Mouse (Mus musculus) adrenal gland, adult 18-20 months (tissue): ENCODE results near the gene Dync1i2. TPM values are rescaled to one million over a fixed set of nuclear protein-coding genes. Genes with fewer than 3 reads are reported as not detected.

Experiments used
- DNase-seq, 2 experiments: peaks; one replicate each; pipeline ENCODE4 v3.0.0; 2021 to 2022; ENCODE audit warnings: low spot score in 2 of 2
- total RNA-seq, 2 experiments: library from RNA; stranded (reverse); gene quantifications; 1 replicate in 1 of 2; 2 replicates in 1 of 2; pipeline ENCODE4 v1.2.3; 2021

The Dync1i2 gene
- total RNA-seq, 2 experiments from 2014 or later = 83.7 to 97.8 TPM

DNA sequence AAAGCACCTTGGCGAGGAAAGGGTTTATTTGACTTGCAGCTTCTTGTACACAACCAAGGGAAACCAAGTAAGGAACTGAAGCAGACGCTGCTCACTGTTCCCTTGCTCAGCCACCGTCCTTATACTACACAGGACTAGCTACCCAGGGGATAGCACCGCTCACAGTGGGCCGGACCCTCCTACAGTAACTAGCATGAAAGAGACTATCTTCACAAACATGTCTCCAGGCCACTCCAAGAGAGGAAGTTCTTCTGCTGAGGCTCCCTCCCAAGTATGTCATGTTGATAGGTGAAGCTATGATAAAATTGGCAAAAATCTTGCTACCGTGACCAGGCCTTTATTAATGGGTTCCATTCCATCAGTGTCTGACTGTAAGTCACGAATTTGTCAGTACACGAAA, 57.2 kb downstream of the Dync1i2 start:
- DNase-seq = no peak

- DNase-seq = no peak
These were observed 57.8 kb downstream of the Dync1i2 start for GRCm38 (mm10) chr2:71269332-71269731.

DNA sequence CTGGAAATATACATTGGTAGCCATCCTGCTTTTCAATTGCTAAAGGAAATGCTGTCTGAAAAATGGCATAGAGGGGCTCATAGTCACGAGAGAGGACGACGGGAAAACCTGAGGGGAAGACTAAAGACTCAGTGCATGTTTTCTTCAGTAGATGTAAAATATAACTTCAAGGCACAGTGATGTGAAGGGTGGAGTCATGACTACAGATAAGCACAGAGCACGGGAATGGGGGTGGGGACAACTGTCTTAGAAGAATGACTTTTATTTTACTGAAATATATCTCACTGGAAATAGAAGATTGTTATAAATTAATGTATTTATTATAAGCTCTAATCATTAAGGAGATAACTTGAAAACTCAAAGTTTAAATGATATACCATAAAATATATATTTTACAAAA, 58.6 kb downstream of the Dync1i2 start:
- DNase-seq = no peak

DNA sequence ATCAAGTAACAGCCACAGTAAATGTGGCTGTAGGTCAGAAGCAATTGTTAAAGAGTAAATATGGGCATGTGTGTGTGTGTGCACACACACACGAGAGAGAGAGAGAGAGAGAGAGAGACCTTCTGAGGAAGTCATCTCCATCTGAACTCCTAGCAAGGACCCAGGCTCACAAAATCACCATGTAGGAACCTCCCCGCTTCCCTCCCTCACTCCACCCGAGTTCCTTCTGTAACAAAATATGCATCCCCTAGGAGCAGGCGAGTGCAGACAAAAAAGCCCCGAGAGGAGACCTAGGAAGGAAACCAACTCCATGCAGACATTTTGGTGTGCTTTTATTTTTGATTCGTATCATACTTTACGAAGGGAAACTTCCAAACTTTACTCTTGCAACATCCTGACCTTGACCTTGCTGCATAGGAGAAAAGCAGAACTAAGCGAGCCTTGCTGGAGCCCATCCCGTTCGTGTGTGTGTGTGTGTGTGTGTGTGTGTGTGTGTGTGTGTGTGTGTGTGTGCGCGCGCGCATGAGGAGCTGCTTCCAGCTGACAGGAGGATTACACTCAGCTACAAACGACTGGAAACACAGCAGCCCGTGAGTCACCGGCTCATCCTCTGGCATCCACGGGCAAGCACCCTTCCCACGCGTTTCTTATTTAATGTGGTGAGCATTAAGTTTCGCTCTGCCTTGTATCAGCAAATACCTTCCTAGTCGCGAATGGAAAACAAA, 62.6 kb downstream of the Dync1i2 start:
- DNase-seq = peak; percentile 45 to 56

DNA sequence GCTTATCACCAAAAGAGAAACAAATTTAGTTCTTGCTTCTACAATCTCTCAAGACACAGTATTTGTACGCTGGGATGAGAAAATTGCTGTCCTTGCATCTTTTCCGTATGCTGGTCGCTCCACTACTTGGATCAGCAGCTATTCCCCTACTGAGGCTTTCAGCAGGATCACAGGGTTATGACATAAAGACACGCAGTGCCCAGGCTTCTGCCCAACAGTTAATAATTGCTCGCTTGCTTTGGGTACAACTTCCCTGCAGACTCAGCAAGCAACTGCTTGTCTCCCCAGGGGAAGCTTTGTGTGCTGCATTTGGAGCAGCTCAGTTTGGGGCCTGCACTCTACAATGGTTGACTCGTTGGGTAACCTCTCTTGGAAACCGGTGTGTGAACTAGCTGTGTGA, 64.2 kb downstream of the Dync1i2 start:
- DNase-seq = no peak

GRCm38 (mm10) chr2:71278791-71279775, 67.6 kb downstream of the Dync1i2 start:
- DNase-seq = no peak

DNA sequence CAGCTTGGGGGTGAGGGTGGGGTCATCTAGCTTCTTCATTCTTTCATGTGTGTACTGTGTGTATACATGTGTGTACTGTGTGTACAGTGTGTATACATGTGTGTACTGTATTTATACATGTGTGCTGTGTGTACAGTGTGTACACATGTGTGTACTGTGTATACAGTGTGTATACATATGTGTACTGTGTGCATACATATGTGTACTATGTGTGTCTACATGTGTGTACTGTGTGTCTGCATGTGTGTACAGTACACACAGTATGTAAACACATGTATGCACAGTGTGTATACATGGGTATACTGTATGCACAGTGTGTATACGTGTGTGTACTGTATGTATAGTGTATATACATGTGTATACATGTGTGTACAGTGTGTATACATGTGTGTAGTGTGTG, 70.5 kb downstream of the Dync1i2 start:
- DNase-seq = no peak

- no peak for DNase-seq
These were observed 78.7 kb downstream of the Dync1i2 start for GRCm38 (mm10) chr2:71290107-71290775.

GRCm38 (mm10) chr2:71291566-71291965, 80.1 kb downstream of the Dync1i2 start:
- DNase-seq = no peak

GRCm38 (mm10) chr2:71293983-71294382, 82.5 kb downstream of the Dync1i2 start:
- no peak for DNase-seq

- DNase-seq = no peak
These were observed 83.0 kb downstream of the Dync1i2 start for GRCm38 (mm10) chr2:71294489-71294888.

- DNase-seq = no peak
These were observed 84.3 kb downstream of the Dync1i2 start for GRCm38 (mm10) chr2:71295844-71296243.

GRCm38 (mm10) chr2:71297501-71297900, 86.0 kb downstream of the Dync1i2 start:
- DNase-seq = no peak

DNA sequence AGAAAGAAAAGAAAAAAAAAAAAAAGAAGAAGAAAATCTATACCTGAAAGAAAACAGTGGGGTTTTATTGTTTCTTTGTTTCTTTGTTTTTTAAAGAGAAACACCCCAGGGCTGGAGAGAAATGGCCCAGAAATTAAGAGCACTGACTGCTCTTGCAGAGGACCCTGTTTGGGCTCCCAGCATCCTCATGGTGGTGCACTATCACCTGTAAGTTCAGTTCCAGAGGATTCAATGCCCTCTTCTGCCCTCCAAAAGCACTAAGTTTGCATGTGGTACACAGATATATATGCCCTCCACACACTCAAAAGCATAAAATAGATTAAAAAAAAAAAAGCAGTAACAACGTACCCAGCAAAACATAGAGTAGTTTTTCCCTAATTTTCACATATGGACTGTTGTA, 87.2 kb downstream of the Dync1i2 start:
- DNase-seq = no peak

GRCm38 (mm10) chr2:71302156-71302663, 90.7 kb downstream of the Dync1i2 start:
- DNase-seq = no peak

DNA sequence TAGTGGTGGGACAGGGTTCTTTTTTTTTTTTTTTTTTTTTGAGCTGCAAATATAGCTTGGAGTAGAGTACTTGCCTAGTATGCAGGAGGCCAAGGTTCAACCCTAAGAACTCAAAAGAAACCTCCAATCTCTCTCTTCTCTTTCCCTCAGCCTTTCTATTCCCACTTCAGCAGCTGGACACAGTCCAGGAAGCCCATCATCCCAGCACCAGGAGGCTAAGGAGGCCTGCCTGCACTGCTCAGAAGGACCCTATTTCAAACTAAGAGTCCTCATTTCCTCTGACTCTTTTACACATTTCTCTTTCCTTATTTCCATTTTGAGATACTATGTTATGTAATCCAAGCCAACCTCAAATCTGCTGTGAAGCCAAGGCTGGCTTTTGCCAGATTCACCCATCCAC, 91.7 kb downstream of the Dync1i2 start:
- DNase-seq = no peak

- DNase-seq = no peak
These were observed 93.3 kb downstream of the Dync1i2 start for GRCm38 (mm10) chr2:71304821-71305220.

- no peak for DNase-seq
These were observed 94.9 kb downstream of the Dync1i2 start for GRCm38 (mm10) chr2:71306357-71306756.

GRCm38 (mm10) chr2:71309726-71310125, 98.2 kb downstream of the Dync1i2 start:
- DNase-seq = no peak

DNA sequence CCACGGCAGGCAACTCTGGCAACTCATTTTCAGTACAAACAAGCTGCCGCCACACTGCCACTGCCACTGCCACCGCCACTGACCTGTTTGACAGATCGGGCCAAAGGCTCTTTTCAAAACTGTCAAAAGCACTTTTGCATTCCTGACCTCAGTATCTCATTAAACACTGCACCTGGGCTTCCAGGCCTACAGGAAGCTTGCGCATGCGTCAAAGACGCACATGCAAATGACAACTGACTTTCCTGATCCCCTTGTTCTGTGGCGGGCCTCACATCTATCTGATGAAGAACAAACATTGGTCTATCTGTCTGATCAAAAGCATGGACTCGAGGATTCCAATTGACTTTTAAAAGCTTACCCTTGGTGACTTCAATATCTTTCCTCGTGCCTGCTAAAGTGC, 100.6 kb downstream of the Dync1i2 start:
- DNase-seq = no peak
